22 mouse cellular contexts compared by ENCODE assay signal in genomic region chr19:46967861-46968260, GRCm38 (mm10). TPM values are rescaled to one million over a fixed set of nuclear protein-coding genes. Genes with fewer than 3 reads are reported as not detected.
DNase-seq lines count a peak whose midpoint lies in the region; ATAC-seq lines count a peak whose summit lies in the region.
"Had no signal": no experiment of that assay in that cellular context is flagged by ENCODE, and none has a peak within 500 bp of the region (broad histone marks: within the 10 kb centered on the region; RNA-seq: fewer than 3 reads in every experiment).

No protein-coding gene starts in this region.

- no peaks in the 10 kb centered on the region for H3K36me3 ChIP-seq in embryonic facial prominence, embryonic 14.5 days (ENCODE audit: control insufficient read depth, insufficient read depth, low read length)
- no peaks in the 10 kb centered on the region for H3K36me3 ChIP-seq in embryonic facial prominence, embryonic 10.5 days (replicated peaks)
- H3K36me3 ChIP-seq in heart, embryonic 11.5 days (ENCODE audit: control insufficient read depth, insufficient read depth, low read length) = no peaks in the 10 kb centered on the region
- H3K36me3 ChIP-seq: embryonic facial prominence, embryonic 15.5 days; forebrain, embryonic 10.5 days; heart, embryonic 10.5 days; heart, embryonic 15.5 days; hindbrain, embryonic 10.5 days had no signal

- H3K4me3 ChIP-seq in embryonic facial prominence, embryonic 14.5 days (ENCODE audit: low read depth, low read length) = no peak overlapping the region
- no peak overlapping the region for H3K4me3 ChIP-seq in embryonic facial prominence, embryonic 10.5 days
- H3K4me3 ChIP-seq in heart, embryonic 11.5 days (ENCODE audit: low read depth, low read length) = no peak overlapping the region
- H3K4me3 ChIP-seq: embryonic facial prominence, embryonic 15.5 days; erythroblast, embryonic 14.5 days; forebrain, embryonic 10.5 days; heart, embryonic 10.5 days; heart, embryonic 15.5 days; hindbrain, embryonic 10.5 days had no signal

- peak; percentile 47 for DNase-seq in embryonic facial prominence, embryonic 14.5 days (ENCODE audit: low spot score)
- no peak for DNase-seq in embryonic facial prominence, embryonic 10.5 days (ENCODE audit: low spot score)
- DNase-seq in heart, adult 18-20 months = peak; percentile 33 to 49
- DNase-seq in NIH3T3 (ENCODE audit: low read depth) (peak; percentile 48), adipocyte (ENCODE audit: low spot score) (peak; percentile 49)
- DNase-seq: cerebellum, adult 18-20 months; cerebellum, adult 9-11 months; cerebellum, postnatal 36 days; heart, postnatal 14 days; kidney, adult 9 months had no signal

- ATAC-seq in embryonic facial prominence, embryonic 14.5 days (ENCODE audit: low read depth) = no peak
- no peak for ATAC-seq in heart, embryonic 11.5 days (replicated peaks; ENCODE audit: insufficient number of reproducible peaks, low FRiP score, low TSS enrichment)
- ATAC-seq: forebrain, embryonic 14.5 days; intestine, postnatal 0 days had no signal

- H3K4me1 ChIP-seq in embryonic facial prominence, embryonic 14.5 days (ENCODE audit: control insufficient read depth, insufficient read depth, low read length) = peaks cover 4% of the 10 kb centered on the region
- H3K4me1 ChIP-seq in embryonic facial prominence, embryonic 10.5 days = peaks cover 37% of the 10 kb centered on the region
- peaks cover 24% of the 10 kb centered on the region for H3K4me1 ChIP-seq in heart, embryonic 11.5 days (ENCODE audit: control insufficient read depth, insufficient read depth, low read length)

- WGBS in embryonic facial prominence, embryonic 14.5 days = 60% methylated on average over 4 of the region's 4 CpGs
- 54% methylated on average over 4 of the region's 4 CpGs for WGBS in embryonic facial prominence, embryonic 10.5 days
- 63% methylated on average over 4 of the region's 4 CpGs for WGBS in heart, embryonic 11.5 days (ENCODE audit: insufficient replicate concordance)

- H3K4me2 ChIP-seq in embryonic facial prominence, embryonic 14.5 days (ENCODE audit: low read depth, low read length) = no peak overlapping the region
- H3K4me2 ChIP-seq in heart, embryonic 11.5 days = no peak overlapping the region
- H3K4me2 ChIP-seq: embryonic facial prominence, embryonic 15.5 days; heart, embryonic 15.5 days; hindbrain, embryonic 14.5 days had no signal

- no peaks in the 10 kb centered on the region for H3K9me3 ChIP-seq in embryonic facial prominence, embryonic 14.5 days (ENCODE audit: control insufficient read depth, low read length)
- no peaks in the 10 kb centered on the region for H3K9me3 ChIP-seq in embryonic facial prominence, embryonic 10.5 days
- no peaks in the 10 kb centered on the region for H3K9me3 ChIP-seq in heart, embryonic 11.5 days (replicated peaks; ENCODE audit: control insufficient read depth, low read length)
- H3K9me3 ChIP-seq: embryonic facial prominence, embryonic 15.5 days; forebrain, embryonic 10.5 days; heart, embryonic 10.5 days; heart, embryonic 15.5 days; hindbrain, embryonic 10.5 days had no signal

- no peaks in the 10 kb centered on the region for H3K27me3 ChIP-seq in embryonic facial prominence, embryonic 14.5 days (replicated peaks; ENCODE audit: control insufficient read depth, insufficient read depth, low read length)
- H3K27me3 ChIP-seq in embryonic facial prominence, embryonic 10.5 days (replicated peaks; ENCODE audit: low read depth, poor library complexity, severe bottlenecking) = no peaks in the 10 kb centered on the region
- no peaks in the 10 kb centered on the region for H3K27me3 ChIP-seq in heart, embryonic 11.5 days (ENCODE audit: control insufficient read depth, insufficient read depth, low read length)
- H3K27me3 ChIP-seq: embryonic facial prominence, embryonic 15.5 days; heart, embryonic 15.5 days had no signal

- no peak overlapping the region for H3K9ac ChIP-seq in embryonic facial prominence, embryonic 14.5 days (ENCODE audit: low read depth, low read length)
- H3K9ac ChIP-seq in heart, embryonic 11.5 days (ENCODE audit: low read depth, low read length) = no peak overlapping the region
- H3K9ac ChIP-seq: embryonic facial prominence, embryonic 15.5 days; heart, embryonic 15.5 days; hindbrain, embryonic 14.5 days had no signal

- no peak overlapping the region for H3K27ac ChIP-seq in embryonic facial prominence, embryonic 14.5 days (replicated peaks; ENCODE audit: low read depth, low read length)
- no peak overlapping the region for H3K27ac ChIP-seq in embryonic facial prominence, embryonic 10.5 days (replicated peaks)
- no peak overlapping the region for H3K27ac ChIP-seq in heart, embryonic 11.5 days (ENCODE audit: low read depth, low read length)
- H3K27ac ChIP-seq: embryonic facial prominence, embryonic 15.5 days; forebrain, embryonic 10.5 days; hindbrain, embryonic 14.5 days had no signal

RNA-seq across cellular contexts. Expression of gene Ina, which starts 46.6 kb away (rescaled TPM):
- polyA plus RNA-seq in embryonic facial prominence, embryonic 14.5 days (2014; fragmentation: Nextera tagmentation; extraction: Ambion mirVana) = 17.6 and 17.9 TPM in 2 replicates
- 24.3 and 28.3 TPM in 2 replicates for polyA plus RNA-seq in embryonic facial prominence, embryonic 10.5 days (2016; fragmentation: Nextera tagmentation; extraction: Ambion mirVana)
- total RNA-seq in heart, adult 18-20 months (2021) = not detected
- 0.43 and 0.73 TPM in 2 replicates for polyA plus RNA-seq in heart, embryonic 11.5 days (2014; fragmentation: Nextera tagmentation; extraction: Ambion mirVana)
- total RNA-seq: gastrocnemius, adult 8-10 months; granulocyte monocyte progenitor cell, adult 5-6 weeks; heart, postnatal 14 days had no signal
- polyA plus RNA-seq: erythroblast, embryonic 14.5 days had no signal

RNA-seq across cellular contexts. Expression of gene Nt5c2, which starts 47.1 kb away (rescaled TPM):
- 65.6 and 66.3 TPM in 2 replicates for polyA plus RNA-seq in embryonic facial prominence, embryonic 14.5 days (2014; fragmentation: Nextera tagmentation; extraction: Ambion mirVana)
- polyA plus RNA-seq in embryonic facial prominence, embryonic 10.5 days (2016; fragmentation: Nextera tagmentation; extraction: Ambion mirVana) = 73.7 and 74.1 TPM in 2 replicates
- total RNA-seq in heart, adult 18-20 months (2021) = 10 to 100 TPM; 63.6 to 64.0 TPM
- polyA plus RNA-seq in heart, embryonic 11.5 days (2014; fragmentation: Nextera tagmentation; extraction: Ambion mirVana) = 80.7 and 82.3 TPM in 2 replicates

Comparison
In these comparisons a context has a peak if more than half of its experiments do, and no peak if none do; other contexts are left out.
1. RNA of gene Ina, which starts 46.6 kb away (polyA plus RNA-seq): 24.3 to 28.3 TPM in embryonic facial prominence, embryonic 10.5 days and 17.6 to 17.9 TPM in embryonic facial prominence, embryonic 14.5 days; 0.43 to 0.73 TPM in heart, embryonic 11.5 days; every median in the first group is over 10 times any median in the second.